Mouse (Mus musculus) bone marrow macrophage, adult 2 months (primary cell): ENCODE results near the gene Rela.

ENCODE experiments used
- CTCF ChIP-seq: IDR thresholded peaks from 2 replicates; pipeline ENCODE4 v1.5.1; 2012; ENCODE audit warnings: low read depth, mild to moderate bottlenecking, low read length, moderate library complexity
- POLR2A ChIP-seq: IDR thresholded peaks from 2 replicates; pipeline ENCODE4 v1.6.1; 2012; ENCODE audit warnings: mild to moderate bottlenecking, low read depth, low read length, borderline replicate concordance

GRCm38 (mm10) chr19:5687738-5688137 is 50.5 kb downstream of the Rela start:
- TF ChIP-seq CTCF = no peak
- TF ChIP-seq POLR2A = no peak
